Mouse (Mus musculus) small intestine, adult 2 months (tissue): ENCODE measurements at regions not wholly inside any gene's neighbourhood (a gene's known extent, or its start where the extent isn't known, plus 50 kb on each side); places are given as distances from the start of the nearest gene placed in this dataset.

Source experiments
- H3K27ac ChIP-seq: fragments of 200-500 bp; 2 replicates; pipeline ENCODE4 v1.5.1; 2012; ENCODE audit warnings: low read depth, low read length, control low read depth, inconsistent platforms; ENCODE audit not compliant: insufficient read depth
- H3K27me3 ChIP-seq: fragments of 200-500 bp; 2 replicates; pipeline ENCODE4 v1.6.1; 2012; ENCODE audit warnings: mild to moderate bottlenecking, moderate library complexity, low read length, inconsistent platforms; ENCODE audit not compliant: control insufficient read depth, insufficient read depth
- H3K36me3 ChIP-seq: fragments of 200-500 bp; 2 replicates; pipeline ENCODE4 v1.6.1; 2012; ENCODE audit warnings: mild to moderate bottlenecking, low read length, control low read depth, inconsistent platforms; ENCODE audit not compliant: control insufficient read depth, insufficient read depth
- H3K4me1 ChIP-seq: fragments of 200-500 bp; 2 replicates; pipeline ENCODE4 v1.6.1; 2012; ENCODE audit warnings: low read length, inconsistent platforms, mixed read lengths; ENCODE audit not compliant: control insufficient read depth, insufficient read depth, insufficient read length
- H3K4me3 ChIP-seq: fragments of 200-500 bp; 2 replicates; pipeline ENCODE4 v1.5.1; 2012; ENCODE audit warnings: low read depth, mild to moderate bottlenecking, control low read depth, inconsistent platforms, low read length, moderate library complexity
- CTCF ChIP-seq: fragments of 200-500 bp; IDR thresholded peaks from 2 replicates; pipeline ENCODE4 v1.5.1; 2012; ENCODE audit warnings: low read depth, mild to moderate bottlenecking, control low read depth, inconsistent platforms, low read length, moderate library complexity, mixed read lengths; ENCODE audit not compliant: insufficient replicate concordance, insufficient read length; ENCODE audit errors: extremely low read depth
- POLR2A ChIP-seq: fragments of 200-500 bp; IDR thresholded peaks from 2 replicates; pipeline ENCODE4 v1.6.1; 2012; ENCODE audit warnings: low read depth, mild to moderate bottlenecking, control low read depth, inconsistent platforms, low read length, moderate library complexity
- WGBS: fragments of 180-500 bp; shearing (Covaris S2); methylation state at CpG from one replicate; pipeline ENCODE4 v1.1.7; 2018; 5-methylcytosine and 5-hydroxymethylcytosine counted together

GRCm38 (mm10) chr3:119944115-119944514 is 159.8 kb upstream of the Ptbp2 start:
- Histone ChIP-seq H3K36me3 (no peaks in the 10 kb centered on the region), H3K4me3 (no peak overlapping the region), H3K4me1 (no peaks in the 10 kb centered on the region), H3K27me3 (no peaks in the 10 kb centered on the region), H3K27ac (no peak overlapping the region)
- WGBS, result 61% methylated on average over 5 of the region's 5 CpGs
- no peak for TF ChIP-seq CTCF

DNA sequence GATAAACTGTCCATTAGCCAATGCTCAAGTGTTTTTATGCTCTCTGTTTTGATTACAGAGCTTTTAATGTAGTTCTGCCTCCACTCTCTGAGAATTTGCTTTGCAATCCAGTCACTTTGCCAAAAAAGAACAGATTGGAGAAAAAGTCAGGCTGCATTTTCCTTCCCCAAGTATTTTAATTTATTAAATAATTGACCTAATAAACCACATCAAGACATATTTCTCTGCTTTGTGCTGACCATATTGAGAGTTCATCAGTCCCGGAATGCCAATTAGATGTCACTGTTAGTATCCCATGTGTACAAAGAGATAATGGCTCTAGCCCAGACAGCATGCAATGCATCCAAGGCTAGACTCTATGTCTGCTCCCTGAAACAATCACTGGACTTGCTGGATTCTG is 154.8 kb upstream of the Ptbp2 start:
- Histone ChIP-seq H3K4me3 (no peak overlapping the region), H3K36me3 (no peaks in the 10 kb centered on the region), H3K27ac (no peak overlapping the region), H3K27me3 (no peaks in the 10 kb centered on the region), H3K4me1 (no peaks in the 10 kb centered on the region)
- no peak for TF ChIP-seq POLR2A
- TF ChIP-seq CTCF, result no peak
- 81% methylated on average over 1 of the region's 1 CpGs for WGBS

GRCm38 (mm10) chr3:119938425-119938824 is 154.2 kb upstream of the Ptbp2 start:
- Histone ChIP-seq H3K36me3 (no peaks in the 10 kb centered on the region), H3K4me3 (no peak overlapping the region), H3K27ac (no peak overlapping the region), H3K27me3 (no peaks in the 10 kb centered on the region), H3K4me1 (no peaks in the 10 kb centered on the region)
- WGBS, result 51% methylated on average over 6 of the region's 6 CpGs
- no peak for TF ChIP-seq CTCF
- TF ChIP-seq POLR2A, result no peak

DNA sequence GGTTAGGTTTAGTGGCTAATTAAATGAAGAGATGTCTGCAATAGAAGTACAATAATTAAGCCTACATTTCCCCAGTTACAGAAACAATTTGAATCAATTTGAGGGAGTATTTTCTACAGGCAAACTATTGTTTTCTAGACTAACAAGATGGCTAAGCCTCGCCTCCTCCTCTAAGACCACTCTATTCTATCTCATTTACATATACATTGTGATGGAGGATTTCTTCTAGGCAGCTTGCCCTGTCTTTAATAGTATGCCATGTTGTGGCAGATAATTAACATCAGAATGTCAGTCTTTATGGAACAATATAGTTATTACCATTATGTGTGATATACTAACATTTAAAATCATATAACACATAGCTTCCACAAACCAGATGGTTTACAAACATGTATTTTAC is 152.3 kb upstream of the Ptbp2 start:
- Histone ChIP-seq H3K4me1 (no peaks in the 10 kb centered on the region), H3K27ac (no peak overlapping the region), H3K27me3 (no peaks in the 10 kb centered on the region), H3K36me3 (no peaks in the 10 kb centered on the region), H3K4me3 (no peak overlapping the region)
- no peak for TF ChIP-seq CTCF
- TF ChIP-seq POLR2A, result no peak
- 77% methylated on average over 1 of the region's 1 CpGs for WGBS

- no peaks in the 10 kb centered on the region for H3K27me3 ChIP-seq
- no peak overlapping the region for H3K4me3 ChIP-seq
- H3K27ac ChIP-seq, result no peak overlapping the region
- TF ChIP-seq POLR2A, result no peak
- no peak for TF ChIP-seq CTCF
- WGBS, result 54% methylated on average over 5 of the region's 5 CpGs
- H3K4me1 ChIP-seq, result no peaks in the 10 kb centered on the region
- H3K36me3 ChIP-seq, result no peaks in the 10 kb centered on the region
These were observed 148.8 kb upstream of the Ptbp2 start for GRCm38 (mm10) chr3:119933049-119933511.

DNA sequence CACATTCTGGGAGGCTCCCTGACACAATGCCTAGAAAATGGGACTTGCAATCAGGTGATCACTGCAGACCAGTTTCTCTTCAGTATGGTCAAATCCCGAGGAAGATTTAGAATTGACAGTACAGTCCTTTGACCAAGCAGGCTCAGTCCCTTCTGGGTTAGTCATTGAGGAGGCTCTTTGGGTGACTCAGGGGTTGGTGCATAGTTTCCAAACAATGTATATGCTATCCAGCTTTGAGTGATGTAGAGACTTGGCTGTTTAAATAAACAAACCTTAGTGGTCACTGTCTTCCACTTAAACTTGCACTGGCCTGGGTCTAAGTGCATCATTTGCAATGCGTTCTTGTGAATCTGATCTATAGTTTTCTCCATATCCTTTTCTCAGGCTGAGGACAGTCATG is 144.0 kb upstream of the Ptbp2 start:
- 71% methylated on average over 2 of the region's 2 CpGs for WGBS
- Histone ChIP-seq H3K4me1 (no peaks in the 10 kb centered on the region), H3K36me3 (no peaks in the 10 kb centered on the region), H3K27me3 (no peaks in the 10 kb centered on the region), H3K27ac (no peak overlapping the region), H3K4me3 (no peak overlapping the region)
- TF ChIP-seq POLR2A (no peak), CTCF (no peak)

GRCm38 (mm10) chr3:119919501-119920141 is 135.4 kb upstream of the Ptbp2 start:
- WGBS, result 84% methylated on average over 4 of the region's 4 CpGs
- H3K36me3 ChIP-seq, result no peaks in the 10 kb centered on the region
- H3K4me3 ChIP-seq, result no peak overlapping the region
- H3K27me3 ChIP-seq, result no peaks in the 10 kb centered on the region
- no peak overlapping the region for H3K27ac ChIP-seq
- no peak for TF ChIP-seq POLR2A
- no peak for TF ChIP-seq CTCF
- no peaks in the 10 kb centered on the region for H3K4me1 ChIP-seq
